Mouse (Mus musculus) spleen, adult 2 months (tissue): ENCODE results near the gene Trim38. TPM values are rescaled to one million over a fixed set of nuclear protein-coding genes. Genes with fewer than 3 reads are reported as not detected.
"Not testable (repeated sequence)": the region's sequence is repeated elsewhere in the genome, so short reads cannot be mapped to it uniquely, and the experiment has no call there.

Experiments used
- DNase-seq, 2 experiments: peaks; one replicate each; pipeline versions ENCODE4 v3.0.0 to v3.0.0-alpha.2; 2012 to 2021; ENCODE audit warnings: low spot score in 2 of 2, low read depth in 1 of 2
- H3K27ac ChIP-seq: fragments of 200-500 bp; 2 replicates; pipeline ENCODE4 v1.5.1; 2012; ENCODE audit warnings: low read length, inconsistent platforms; ENCODE audit not compliant: insufficient read depth
- H3K27me3 ChIP-seq: fragments of 200-500 bp; 2 replicates; pipeline ENCODE4 v1.6.1; 2012; ENCODE audit warnings: mild to moderate bottlenecking, moderate library complexity, low read length, inconsistent platforms; ENCODE audit not compliant: control insufficient read depth, insufficient read depth
- H3K36me3 ChIP-seq: fragments of 200-500 bp; 2 replicates; pipeline ENCODE4 v1.6.1; 2012; ENCODE audit warnings: mild to moderate bottlenecking, low read length, inconsistent platforms; ENCODE audit not compliant: control insufficient read depth, insufficient read depth
- H3K4me1 ChIP-seq: fragments of 200-500 bp; 2 replicates; pipeline ENCODE4 v1.6.1; 2011; ENCODE audit warnings: inconsistent platforms; ENCODE audit not compliant: control insufficient read depth, insufficient read depth, insufficient read length
- H3K4me3 ChIP-seq: fragments of 200-500 bp; 2 replicates; pipeline ENCODE4 v1.5.1; 2011; ENCODE audit warnings: mild to moderate bottlenecking, inconsistent platforms; ENCODE audit not compliant: insufficient read depth, insufficient read length; ENCODE audit errors: extremely low read depth
- CTCF ChIP-seq: fragments of 200-500 bp; IDR thresholded peaks from 2 replicates; pipeline ENCODE4 v1.5.1; 2011; ENCODE audit warnings: mild to moderate bottlenecking, inconsistent platforms; ENCODE audit not compliant: insufficient read depth, insufficient read length, insufficient replicate concordance; ENCODE audit errors: extremely low read depth
- POLR2A ChIP-seq: fragments of 200-500 bp; IDR thresholded peaks from 2 replicates; pipeline ENCODE4 v1.6.1; 2011; ENCODE audit warnings: low read depth, low read length, inconsistent platforms
- WGBS: fragments of 180-500 bp; shearing (Covaris S2); methylation state at CpG from one replicate; pipeline ENCODE4 v1.1.7; 2018; 5-methylcytosine and 5-hydroxymethylcytosine counted together
- polyA plus RNA-seq: library from polyadenylated mRNA; depleted of rRNA; stranded (reverse); fragments of >200 nt; gene quantifications from 2 replicates; pipeline ENCODE4 v1.2.3, GENCODE M21; 2012

Gene Trim38
- polyA plus RNA-seq, 1 experiment, result not detected

- peak overlapping the region; percentile 38 for H3K4me3 ChIP-seq
- WGBS, result 2% methylated on average over 11 of the region's 11 CpGs
- H3K36me3 ChIP-seq, result no peaks in the 10 kb centered on the region
- H3K27ac ChIP-seq, result peak overlapping the region; percentile 87
- no peaks in the 10 kb centered on the region; the same call in 1 of the 2 replicates for H3K4me1 ChIP-seq
- DNase-seq, result no peak
- TF ChIP-seq CTCF (no peak), POLR2A (no peak)
- H3K27me3 ChIP-seq, result no peaks in the 10 kb centered on the region
Measured at GRCm38 (mm10) chr13:23751478-23751956, 18.2 kb upstream of the Trim38 start.

- not testable (repeated sequence) for H3K27me3 ChIP-seq, H3K36me3 ChIP-seq, H3K4me1 ChIP-seq
- Histone ChIP-seq H3K4me3 (peak within 1 kb of the TSS; percentile 48), H3K27ac (peak within 1 kb of the TSS; percentile 89)
- DNase-seq, result peak; percentile 73 to 84
- WGBS, result under 1% methylated on average over 18 of the region's 47 CpGs
Measured at GRCm38 (mm10) chr13:23752067-23752741, 17.5 kb upstream of the Trim38 start, which contains the start of gene Hist1h3b. Hist1h3b (plus strand) TSS chr13:23752267.

GRCm38 (mm10) chr13:23752742-23753172 is 17.0 kb upstream of the Trim38 start:
- TF ChIP-seq POLR2A (no peak), CTCF (no peak)
- no peaks in the 10 kb centered on the region for H3K27me3 ChIP-seq
- H3K4me3 ChIP-seq, result no peak overlapping the region; the same call in 1 of the 2 replicates
- DNase-seq, result no peak
- 12% methylated on average over 6 of the region's 6 CpGs for WGBS
- H3K36me3 ChIP-seq, result no peaks in the 10 kb centered on the region
- no peak overlapping the region for H3K27ac ChIP-seq
- peaks cover 2% of the 10 kb centered on the region; the same call in 1 of the 2 replicates for H3K4me1 ChIP-seq

- no peak for DNase-seq
- Histone ChIP-seq H3K4me3 (no peak overlapping the region), H3K4me1 (peaks cover 2% of the 10 kb centered on the region; the same call in 1 of the 2 replicates), H3K27ac (no peak overlapping the region), H3K36me3 (no peaks in the 10 kb centered on the region), H3K27me3 (no peaks in the 10 kb centered on the region)
- TF ChIP-seq POLR2A (no peak), CTCF (no peak)
- WGBS, result 71% methylated on average over 4 of the region's 4 CpGs
Measured at GRCm38 (mm10) chr13:23753314-23754078, 16.2 kb upstream of the Trim38 start.

- peaks cover 2% of the 10 kb centered on the region; the same call in 1 of the 2 replicates for H3K4me1 ChIP-seq
- H3K27ac ChIP-seq, result no peak overlapping the region
Measured at GRCm38 (mm10) chr13:23755000-23755399, 14.7 kb upstream of the Trim38 start.

GRCm38 (mm10) chr13:23756790-23757189 is 12.9 kb upstream of the Trim38 start, which contains the start of gene Hist1h4b:
Hist1h4b (plus strand) TSS chr13:23757013.
- TF ChIP-seq CTCF (no peak), POLR2A (peak; percentile 89)
- WGBS, result under 1% methylated on average over 19 of the region's 22 CpGs
- peak; percentile 86 to 89 for DNase-seq
- Histone ChIP-seq H3K27ac (peak within 1 kb of the TSS; percentile 88), H3K27me3 (no peaks in the 10 kb centered on the region), H3K36me3 (no peaks in the 10 kb centered on the region), H3K4me3 (peak within 1 kb of the TSS; percentile 53), H3K4me1 (peaks cover 2% of the 10 kb centered on the region; the same call in 1 of the 2 replicates)

More at GRCm38 (mm10) chr13:23755000-23755399, 14.7 kb upstream of the Trim38 start:
- TF ChIP-seq POLR2A (no peak), CTCF (no peak)
- Histone ChIP-seq H3K4me3 (no peak overlapping the region), H3K36me3 (no peaks in the 10 kb centered on the region), H3K27me3 (no peaks in the 10 kb centered on the region)
- no peak for DNase-seq
